Mouse (Mus musculus) CH12.LX (cell line): ENCODE results near the gene Cdh13. TPM values are rescaled to one million over a fixed set of nuclear protein-coding genes. Genes with fewer than 3 reads are reported as not detected.

Source experiments
- DNase-seq: peaks from one replicate; pipeline ENCODE4 v3.0.0-alpha.2; 2013; ENCODE audit errors: extremely low read depth
- H3K27ac ChIP-seq: 2 replicates; pipeline ENCODE4 v1.5.1; 2012; ENCODE audit warnings: low read depth, mild to moderate bottlenecking, control low read depth, moderate library complexity; ENCODE audit not compliant: insufficient read depth
- H3K27me3 ChIP-seq: replicated peaks from 2 replicates; pipeline ENCODE3; 2012; ENCODE audit warnings: inconsistent platforms
- H3K36me3 ChIP-seq, 2 experiments: replicated peaks in 1 of 2; 2 replicates each; pipeline versions ENCODE3 to v1.6.1; 2012; ENCODE audit warnings: inconsistent platforms in 1 of 2, low read length in 1 of 2, mild to moderate bottlenecking in 1 of 2, mixed read lengths in 1 of 2, moderate library complexity in 1 of 2; ENCODE audit not compliant: control insufficient read depth in 1 of 2, insufficient read depth in 1 of 2
- H3K4me1 ChIP-seq, 2 experiments: 2 replicates each; pipeline ENCODE4 v1.6.1; 2012; ENCODE audit warnings: inconsistent platforms in 1 of 2, moderate library complexity in 1 of 2; ENCODE audit not compliant: insufficient read depth in 2 of 2, control insufficient read depth in 1 of 2
- H3K4me2 ChIP-seq: 2 replicates; pipeline ENCODE4 v1.6.1; 2012; ENCODE audit warnings: low read depth, mild to moderate bottlenecking, control low read depth; ENCODE audit not compliant: poor library complexity, insufficient read depth, severe bottlenecking
- H3K4me3 ChIP-seq, 3 experiments: fragments of 150-350 bp in 1 of 3; sonication (generic) in 1 of 3; replicated peaks in 1 of 3; 2 replicates each; pipeline versions ENCODE3 to v1.5.1; 2011 to 2012; ENCODE audit warnings: low read depth in 2 of 3, low read length in 2 of 3, mild to moderate bottlenecking in 2 of 3, moderate library complexity in 2 of 3, control low read depth in 1 of 3, improper control_type of control experiment in 1 of 3, inconsistent platforms in 1 of 3, mixed read lengths in 1 of 3; ENCODE audit not compliant: poor library complexity in 1 of 3
- H3K79me2 ChIP-seq: replicated peaks from 2 replicates; pipeline ENCODE4 v1.6.1; 2012; ENCODE audit warnings: mild to moderate bottlenecking, moderate library complexity; ENCODE audit not compliant: control insufficient read depth, poor library complexity, insufficient read depth, severe bottlenecking; ENCODE audit errors: extremely low read depth
- H3K9ac ChIP-seq: 2 replicates; pipeline ENCODE4 v1.6.1; 2012; ENCODE audit warnings: low read depth, mild to moderate bottlenecking, control low read depth, moderate library complexity; ENCODE audit not compliant: insufficient read depth
- H3K9me3 ChIP-seq: replicated peaks from 2 replicates; pipeline ENCODE3; 2012; ENCODE audit warnings: low read length, inconsistent platforms, mixed read lengths
- BHLHE40 ChIP-seq: IDR thresholded peaks from 2 replicates; pipeline ENCODE4 v1.6.1; 2011; ENCODE audit warnings: mild to moderate bottlenecking, low read depth, low read length, improper control_type of control experiment
- CHD1 ChIP-seq: IDR thresholded peaks from 2 replicates; pipeline ENCODE4 v1.6.1; 2012; ENCODE audit warnings: low read depth, low read length, improper control_type of control experiment, inconsistent platforms
- CHD2 ChIP-seq: IDR thresholded peaks from 2 replicates; pipeline ENCODE4 v1.6.1; 2011; ENCODE audit warnings: low read length, improper control_type of control experiment
- E2F4 ChIP-seq: IDR thresholded peaks from 2 replicates; pipeline ENCODE4 v1.6.1; 2011; ENCODE audit warnings: low read depth, low read length, improper control_type of control experiment; ENCODE audit not compliant: insufficient replicate concordance
- ELF1 ChIP-seq: IDR thresholded peaks from 2 replicates; pipeline ENCODE4 v1.6.1; 2014; ENCODE audit warnings: low read depth, mild to moderate bottlenecking, inconsistent platforms, low read length, improper control_type of control experiment
- EP300 ChIP-seq: IDR thresholded peaks from 2 replicates; pipeline ENCODE4 v1.6.1; 2011; ENCODE audit warnings: low read length, improper control_type of control experiment
- JUN ChIP-seq: IDR thresholded peaks from 2 replicates; pipeline ENCODE4 v1.6.1; 2011; ENCODE audit warnings: low read depth, mild to moderate bottlenecking, low read length, improper control_type of control experiment, moderate library complexity; ENCODE audit not compliant: insufficient read depth
- JUND ChIP-seq: conservative IDR thresholded peaks from 2 replicates; pipeline ENCODE4 v1.6.1; 2011; ENCODE audit warnings: low read depth, low read length, improper control_type of control experiment
- KAT2A ChIP-seq: IDR thresholded peaks from 2 replicates; pipeline ENCODE4 v1.6.1; 2012; ENCODE audit warnings: low read length, improper control_type of control experiment, inconsistent platforms; ENCODE audit not compliant: insufficient replicate concordance
- MAFK ChIP-seq: IDR thresholded peaks from 2 replicates; pipeline ENCODE4 v1.6.1; 2011; ENCODE audit warnings: low read length, improper control_type of control experiment; ENCODE audit not compliant: insufficient replicate concordance
- MEF2A ChIP-seq: IDR thresholded peaks from 2 replicates; pipeline ENCODE4 v1.6.1; 2014; ENCODE audit warnings: low read depth, mild to moderate bottlenecking, inconsistent platforms, low read length, improper control_type of control experiment, borderline replicate concordance
- MXI1 ChIP-seq: IDR thresholded peaks from 2 replicates; pipeline ENCODE4 v1.6.1; 2011; ENCODE audit warnings: mild to moderate bottlenecking, low read depth, low read length, improper control_type of control experiment
- PAX5 ChIP-seq: IDR thresholded peaks from 2 replicates; pipeline ENCODE4 v1.6.1; 2012; ENCODE audit warnings: low read length, inconsistent platforms, mixed read lengths
- RCOR1 ChIP-seq: conservative IDR thresholded peaks from 2 replicates; pipeline ENCODE4 v1.6.1; 2012; ENCODE audit warnings: low read depth, mild to moderate bottlenecking, inconsistent platforms, low read length, improper control_type of control experiment
- SIN3A ChIP-seq: IDR thresholded peaks from 2 replicates; pipeline ENCODE4 v1.6.1; 2012; ENCODE audit warnings: low read length, improper control_type of control experiment, inconsistent platforms
- TBP ChIP-seq: conservative IDR thresholded peaks from 2 replicates; pipeline ENCODE4 v1.6.1; 2011; ENCODE audit warnings: low read depth, low read length, improper control_type of control experiment
- USF1 ChIP-seq: IDR thresholded peaks from 2 replicates; pipeline ENCODE4 v1.6.1; 2014; ENCODE audit warnings: low read depth, mild to moderate bottlenecking, inconsistent platforms, low read length, improper control_type of control experiment
- ZKSCAN1 ChIP-seq: IDR thresholded peaks from 2 replicates; pipeline ENCODE4 v1.6.1; 2012; ENCODE audit warnings: low read depth, inconsistent platforms, low read length, improper control_type of control experiment, borderline replicate concordance
- ZMIZ1 ChIP-seq: IDR thresholded peaks from 2 replicates; pipeline ENCODE4 v1.6.1; 2012; ENCODE audit warnings: low read depth, mild to moderate bottlenecking, inconsistent platforms, low read length, improper control_type of control experiment
- ZNF384 ChIP-seq: IDR thresholded peaks from 2 replicates; pipeline ENCODE4 v1.6.1; 2012; ENCODE audit warnings: low read depth, low read length, improper control_type of control experiment, inconsistent platforms
- dilution Hi-C: fragments of 300-500 bp; cut with MboI; formaldehyde crosslinking; loops from 2 replicates; pipeline ENCODE4 v1.14.3; 2020; ENCODE audit warnings: low sequenced_read_pairs; ENCODE audit not compliant: extremely low pct_unique_long_range_greater_than_20kb, extremely low pct_ligation_motif_present
- in situ Hi-C: fragments of 300-500 bp; cut with MboI; formaldehyde crosslinking; loops from 3 replicates; pipeline ENCODE4 v1.14.3; 2019; ENCODE audit warnings: low sequenced_read_pairs, low pct_ligation_motif_present, low pct_unique_long_range_greater_than_20kb, mixed read lengths
- polyA plus RNA-seq: library from polyadenylated mRNA; unstranded; fragments of >175 nt; gene quantifications from 2 replicates; pipeline ENCODE4 v1.2.1, GENCODE M21; 2012; ENCODE audit warnings: low read depth; ENCODE audit not compliant: insufficient read length
- total RNA-seq, 2 experiments: library from RNA; depleted of rRNA; stranded (reverse); fragments of 300-350 nt in 1 of 2; fragments of >200 nt in 1 of 2; gene quantifications; 2 replicates each; pipeline ENCODE4 v1.2.3; 2012 to 2014

Gene Cdh13
- total and polyA plus RNA-seq, 3 experiments: not detected

DNA sequence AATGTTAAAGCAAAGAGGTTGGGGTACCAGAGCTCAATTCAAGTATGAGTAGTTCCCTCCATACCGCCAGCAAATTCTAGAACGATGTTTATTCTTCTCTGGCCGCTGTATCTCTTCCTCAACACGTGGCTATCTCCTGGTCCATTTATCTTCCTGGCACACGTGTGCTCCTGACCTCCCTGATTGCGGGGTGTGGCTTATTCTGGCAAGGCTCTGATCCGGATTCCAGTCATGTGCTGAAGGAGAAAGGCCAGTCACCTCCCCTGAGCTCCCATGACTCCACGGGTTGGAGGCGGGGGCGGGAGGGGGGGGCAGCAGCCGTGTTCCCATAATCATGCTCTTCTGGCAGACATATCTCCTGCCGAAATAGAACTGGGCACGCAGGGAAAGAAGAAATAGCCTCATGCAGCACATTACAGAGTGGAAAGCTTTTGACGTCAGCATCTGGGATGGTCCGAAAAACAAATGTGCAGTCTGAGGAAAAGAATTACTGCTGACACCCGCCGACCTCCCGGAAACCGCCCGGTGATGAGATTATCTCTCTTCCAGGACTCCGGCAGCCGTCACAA is 417.9 kb downstream of the Cdh13 start:
- H3K4me1 ChIP-seq: no peaks in the 10 kb centered on the region
- H3K79me2 ChIP-seq: no peaks in the 10 kb centered on the region
- no peaks in the 10 kb centered on the region for H3K27me3 ChIP-seq
- no peak overlapping the region for H3K4me3 ChIP-seq
- DNase-seq: no peak
- no peak overlapping the region for H3K9ac ChIP-seq
- no peak overlapping the region for H3K27ac ChIP-seq
- H3K9me3 ChIP-seq: peaks cover 82% of the 10 kb centered on the region
- H3K4me2 ChIP-seq: no peak overlapping the region
- dilution Hi-C loops (no loop called here), in situ Hi-C loops (no loop called here)
- no peaks in the 10 kb centered on the region for H3K36me3 ChIP-seq
- no peak for TF ChIP-seq JUND
- no peak for TF ChIP-seq RCOR1
- no peak for TF ChIP-seq MAFK
- TF ChIP-seq JUN: no peak
- no peak for TF ChIP-seq MEF2A
- no peak for TF ChIP-seq PAX5
- no peak for TF ChIP-seq MXI1
- no peak for TF ChIP-seq BHLHE40
- TF ChIP-seq ZNF384: no peak
- TF ChIP-seq EP300: no peak
- no peak for TF ChIP-seq ZKSCAN1
- no peak for TF ChIP-seq E2F4
- TF ChIP-seq ELF1: no peak
- TF ChIP-seq SIN3A: no peak
- TF ChIP-seq CHD1: no peak

DNA sequence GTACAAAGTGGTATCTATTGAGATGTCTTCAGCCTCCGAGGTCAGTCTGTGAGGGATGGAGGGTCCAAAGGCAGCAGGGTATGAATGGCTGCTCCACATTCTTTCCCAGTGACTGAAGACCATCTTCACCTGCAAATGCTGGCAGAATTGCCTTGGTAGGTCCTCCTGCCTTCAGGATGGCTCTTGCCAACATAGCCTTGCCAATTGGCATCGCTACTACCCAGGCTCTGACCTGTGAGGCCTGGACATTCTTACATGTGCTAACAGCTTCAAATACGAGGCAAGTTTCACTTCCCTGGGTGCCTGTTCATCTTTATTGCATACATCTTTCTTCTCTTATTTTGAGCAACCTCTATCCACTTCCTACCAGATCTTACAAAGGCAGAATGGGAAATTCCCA is 425.8 kb downstream of the Cdh13 start:
- peaks cover 76% of the 10 kb centered on the region for H3K9me3 ChIP-seq
- H3K27me3 ChIP-seq: no peaks in the 10 kb centered on the region
- dilution Hi-C loops (no loop called here), in situ Hi-C loops (no loop called here)
- no peak overlapping the region for H3K4me2 ChIP-seq
- no peak for DNase-seq
- no peaks in the 10 kb centered on the region for H3K4me1 ChIP-seq
- no peaks in the 10 kb centered on the region for H3K79me2 ChIP-seq
- no peak overlapping the region for H3K4me3 ChIP-seq
- H3K9ac ChIP-seq: no peak overlapping the region
- no peaks in the 10 kb centered on the region for H3K36me3 ChIP-seq
- TF ChIP-seq E2F4: no peak
- TF ChIP-seq USF1: no peak
- no peak for TF ChIP-seq ZNF384
- no peak for TF ChIP-seq KAT2A
- no peak for TF ChIP-seq TBP
- no peak for TF ChIP-seq CHD2
- TF ChIP-seq ZMIZ1: no peak
- no peak overlapping the region for H3K27ac ChIP-seq
